Mouse (Mus musculus) gastrocnemius, adult 8-10 months (tissue): ENCODE data around the gene Slc43a3. TPM values are rescaled to one million over a fixed set of nuclear protein-coding genes. Genes with fewer than 3 reads are reported as not detected.
A peak's percentile ranks its signal among the peaks of the same experiment; 100 is the strongest.
"Not testable (repeated sequence)": the region's sequence is repeated elsewhere in the genome, so short reads cannot be mapped to it uniquely, and the experiment has no call there.

Experiments
- DNase-seq, 2 experiments: peaks; one replicate each; pipeline ENCODE4 v3.0.0; 2022; ENCODE audit warnings: low spot score in 2 of 2
- total RNA-seq, 4 experiments: library from RNA; stranded (reverse); gene quantifications; 2 replicates each; pipeline ENCODE4 v1.2.4; 2022

Slc43a3 gene
- total RNA-seq: 10 to 100 TPM; 10.9 to 29.6 (median 17.7) TPM

GRCm38 (mm10) chr2:84936474-84937429 lies at the start of gene Slc43a3:
Gene Slc43a3, plus strand, starts transcription at chr2:84936579.
- peak; percentile 77 to 80 for DNase-seq

- no peak for DNase-seq
Measured at GRCm38 (mm10) chr2:84886821-84887281, 49.5 kb upstream of the Slc43a3 start.

- DNase-seq: peak in 1 of 2 experiments; percentile 23
Measured at GRCm38 (mm10) chr2:84887411-84888271, 48.7 kb upstream of the Slc43a3 start.

- DNase-seq: peak; percentile 65 to 69
Measured at GRCm38 (mm10) chr2:84888657-84889315, 47.6 kb upstream of the Slc43a3 start.

- DNase-seq: no peak
Measured at GRCm38 (mm10) chr2:84889316-84890044, 46.9 kb upstream of the Slc43a3 start.

GRCm38 (mm10) chr2:84890045-84890340 lies 46.4 kb upstream of the Slc43a3 start:
- peak; percentile 73 to 75 for DNase-seq

GRCm38 (mm10) chr2:84893359-84893758 lies 43.0 kb upstream of the Slc43a3 start:
- DNase-seq: no peak

GRCm38 (mm10) chr2:84895495-84896198 lies 40.7 kb upstream of the Slc43a3 start:
- DNase-seq: no peak

- DNase-seq: not testable (repeated sequence)
Measured at GRCm38 (mm10) chr2:84896686-84897085, 39.7 kb upstream of the Slc43a3 start.

GRCm38 (mm10) chr2:84912722-84913121 lies 23.7 kb upstream of the Slc43a3 start:
- no peak for DNase-seq

- no peak for DNase-seq
Measured at GRCm38 (mm10) chr2:84913881-84914280, 22.5 kb upstream of the Slc43a3 start.

GRCm38 (mm10) chr2:84915330-84915729 lies 21.0 kb upstream of the Slc43a3 start:
- no peak for DNase-seq

- peak; percentile 11 to 33 for DNase-seq
Measured at GRCm38 (mm10) chr2:84916548-84917320, 19.6 kb upstream of the Slc43a3 start.

- DNase-seq: no peak
Measured at GRCm38 (mm10) chr2:84918188-84918587, 18.2 kb upstream of the Slc43a3 start.

GRCm38 (mm10) chr2:84919601-84920108 lies 16.7 kb upstream of the Slc43a3 start:
- DNase-seq: no peak

GRCm38 (mm10) chr2:84930186-84930585 lies 6.2 kb upstream of the Slc43a3 start:
- DNase-seq: no peak

GRCm38 (mm10) chr2:84933992-84934648 lies 2.3 kb upstream of the Slc43a3 start:
- no peak for DNase-seq

- DNase-seq: no peak
Measured at GRCm38 (mm10) chr2:84934649-84935007, 1.8 kb upstream of the Slc43a3 start.

- DNase-seq: no peak
Measured at GRCm38 (mm10) chr2:84935065-84935464, 1.3 kb upstream of the Slc43a3 start.
